Mouse (Mus musculus): Measurements from ENCODE around the gene Myom3.

DNA sequence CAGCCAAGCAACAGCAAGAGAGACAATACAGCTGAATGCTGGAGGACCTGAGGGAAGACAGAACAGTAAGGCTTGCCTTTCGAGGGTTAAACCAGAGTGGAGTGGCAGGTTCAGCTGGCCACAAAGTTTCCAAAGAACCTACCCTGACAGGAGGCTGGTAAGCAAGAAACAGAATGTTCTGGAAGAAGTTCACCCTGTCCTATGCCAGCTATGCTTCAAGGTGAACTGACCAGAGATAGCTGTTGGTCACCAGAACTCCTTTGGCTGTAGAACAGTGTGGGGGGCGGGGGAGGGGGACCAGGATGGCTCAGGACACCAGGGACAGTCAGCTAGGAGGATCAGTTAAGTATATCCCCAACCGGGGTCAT, 79.4 kb downstream of the Myom3 start:
- no peak for TF ChIP-seq POLR2A (IDR thresholded peaks at IDR 0.05; ENCODE audit: control insufficient read depth in 1 of 2, insufficient read depth in 1 of 2, low read depth in 1 of 2, low read length in 2 of 2, poor library complexity in 1 of 2)
- TF ChIP-seq ELF1 (IDR thresholded peaks at IDR 0.05; ENCODE audit: low read depth, low read length) = no peak
- TF ChIP-seq RAD21 (IDR thresholded peaks at IDR 0.05; ENCODE audit: low read depth, low read length) = no peak
- no peak for TF ChIP-seq CTCF (IDR thresholded peaks at IDR 0.05 in 2 of 3, conservative IDR thresholded peaks at IDR 0.05 in 1 of 3; ENCODE audit: control insufficient read depth in 1 of 3, insufficient read depth in 1 of 3, low read depth in 2 of 3, low read length in 3 of 3, poor library complexity in 1 of 3, severe bottlenecking in 1 of 3)
- TF ChIP-seq ZMIZ1 (IDR thresholded peaks at IDR 0.05; ENCODE audit: low read depth, low read length) = no peak
- no peak for TF ChIP-seq ZNF384 (IDR thresholded peaks at IDR 0.05; ENCODE audit: low read depth, low read length)
- TF ChIP-seq MAX (IDR thresholded peaks at IDR 0.05; ENCODE audit: low read length) = no peak
- TF ChIP-seq POLR2AphosphoS5 (IDR thresholded peaks at IDR 0.05; ENCODE audit: borderline replicate concordance, low read depth, low read length) = no peak
- no peak for TF ChIP-seq TAL1 (IDR thresholded peaks at IDR 0.05; ENCODE audit: low read length)
- no peak for TF ChIP-seq MYC (IDR thresholded peaks at IDR 0.05; ENCODE audit: low read depth, low read length)
- TF ChIP-seq SMC3 (IDR thresholded peaks at IDR 0.05; ENCODE audit: low read depth, low read length) = no peak
- TF ChIP-seq USF1 (IDR thresholded peaks at IDR 0.05; ENCODE audit: low read depth, low read length) = no peak
- TF ChIP-seq POLR2AphosphoS2 (IDR thresholded peaks at IDR 0.05; ENCODE audit: low read length) = no peak
